Mouse (Mus musculus) heart, adult 2 months (tissue): Measurements from ENCODE around the gene Ctsk. TPM values are rescaled to one million over a fixed set of nuclear protein-coding genes. Genes with fewer than 3 reads are reported as not detected.

Experiments used
- DNase-seq, 2 experiments: peaks; one replicate each; pipeline ENCODE4 v3.0.0; 2021
- H3K27ac ChIP-seq: fragments of 200-600 bp; 2 replicates; pipeline ENCODE4 v1.8.1; 2022
- H3K27me3 ChIP-seq: fragments of 200-500 bp; 2 replicates; pipeline ENCODE4 v1.6.1; 2012; ENCODE audit warnings: mild to moderate bottlenecking, low read length, inconsistent platforms, mixed read lengths; ENCODE audit not compliant: control insufficient read depth, insufficient read depth
- H3K36me3 ChIP-seq: fragments of 200-500 bp; 2 replicates; pipeline ENCODE4 v1.6.1; 2012; ENCODE audit warnings: low read length, inconsistent platforms; ENCODE audit not compliant: control insufficient read depth, insufficient read depth
- H3K4me1 ChIP-seq: fragments of 200-500 bp; 2 replicates; pipeline ENCODE4 v1.6.1; 2011; ENCODE audit warnings: low read length; ENCODE audit not compliant: control insufficient read depth, insufficient read depth
- H3K4me3 ChIP-seq: fragments of 200-600 bp; 2 replicates; pipeline ENCODE4 v1.8.1; 2022
- H3K79me2 ChIP-seq: fragments of 200-500 bp; replicated peaks from 2 replicates; pipeline ENCODE4 v1.6.1; 2012; ENCODE audit warnings: mild to moderate bottlenecking, inconsistent platforms, low read length, moderate library complexity, mixed read lengths; ENCODE audit not compliant: control insufficient read depth, insufficient read depth
- H3K9ac ChIP-seq: fragments of 200-500 bp; 2 replicates; pipeline ENCODE4 v1.6.1; 2012; ENCODE audit warnings: low read depth, mild to moderate bottlenecking, control low read depth, inconsistent platforms, low read length, mixed read lengths
- CTCF ChIP-seq: fragments of 200-600 bp; IDR thresholded peaks from 2 replicates; pipeline ENCODE4 v1.8.1; 2022; ENCODE audit warnings: antibody characterized with exemption, mild to moderate bottlenecking, moderate library complexity
- EP300 ChIP-seq: fragments of 200-500 bp; IDR thresholded peaks from 2 replicates; pipeline ENCODE4 v1.6.1; 2011; ENCODE audit warnings: low read depth, low read length, control low read depth; ENCODE audit not compliant: insufficient read depth
- POLR2A ChIP-seq: fragments of 200-500 bp; IDR thresholded peaks from 2 replicates; pipeline ENCODE4 v1.6.1; 2011; ENCODE audit warnings: mild to moderate bottlenecking, low read depth, low read length, control low read depth; ENCODE audit not compliant: insufficient read depth
- WGBS: fragments of 180-500 bp; shearing (Covaris S2); methylation state at CpG from one replicate; pipeline ENCODE4 v1.1.7; 2018; 5-methylcytosine and 5-hydroxymethylcytosine counted together
- intact Hi-C: fragments of 180-260 bp; cut with DNase I; formaldehyde crosslinking; loops from one replicate; pipeline ENCODE4 v1.15.1; 2025
- polyA plus RNA-seq: library from polyadenylated mRNA; depleted of rRNA; stranded (reverse); fragments of >200 nt; gene quantifications from 2 replicates; pipeline ENCODE4 v1.2.3, GENCODE M21; 2012
- total RNA-seq, 2 experiments: library from RNA; stranded (reverse); gene quantifications; 2 replicates each; pipeline ENCODE4 v1.2.3; 2021

The Ctsk gene
- total and polyA plus RNA-seq, 3 experiments: 5.4 to 8.7 (median 7.4) TPM

DNA sequence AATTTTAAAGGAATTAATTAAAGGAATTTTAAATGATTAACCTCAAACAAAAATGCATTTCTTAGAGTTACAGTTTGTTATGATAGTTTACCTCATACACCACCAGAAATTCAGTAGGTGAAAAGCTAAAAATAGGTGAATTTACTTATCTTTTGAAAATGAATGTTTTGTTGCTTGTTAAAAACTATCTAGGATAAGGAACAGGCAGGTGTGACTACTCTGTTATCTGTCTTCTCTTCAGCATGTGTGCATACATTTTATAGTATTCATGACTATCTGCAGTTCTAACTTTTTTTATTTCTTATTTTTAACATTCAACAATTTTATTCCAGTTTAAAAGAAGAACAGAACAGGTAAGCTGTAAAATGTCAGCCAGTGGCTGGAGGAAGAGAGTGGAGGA lies 35.2 kb upstream of the Ctsk start:
- H3K79me2 ChIP-seq: no peaks in the 10 kb centered on the region
- intact Hi-C loops: no loop called here
- no peak for TF ChIP-seq CTCF
- no peak for TF ChIP-seq EP300
- no peak for TF ChIP-seq POLR2A
- H3K27ac ChIP-seq: no peak overlapping the region
- peaks cover 2% of the 10 kb centered on the region; the same call in 1 of the 2 replicates for H3K36me3 ChIP-seq
- no peak for DNase-seq
- no peaks in the 10 kb centered on the region for H3K27me3 ChIP-seq
- no peak overlapping the region for H3K9ac ChIP-seq
- H3K4me3 ChIP-seq: no peak overlapping the region
- H3K4me1 ChIP-seq: peaks cover 2% of the 10 kb centered on the region; the same call in 1 of the 2 replicates

DNA sequence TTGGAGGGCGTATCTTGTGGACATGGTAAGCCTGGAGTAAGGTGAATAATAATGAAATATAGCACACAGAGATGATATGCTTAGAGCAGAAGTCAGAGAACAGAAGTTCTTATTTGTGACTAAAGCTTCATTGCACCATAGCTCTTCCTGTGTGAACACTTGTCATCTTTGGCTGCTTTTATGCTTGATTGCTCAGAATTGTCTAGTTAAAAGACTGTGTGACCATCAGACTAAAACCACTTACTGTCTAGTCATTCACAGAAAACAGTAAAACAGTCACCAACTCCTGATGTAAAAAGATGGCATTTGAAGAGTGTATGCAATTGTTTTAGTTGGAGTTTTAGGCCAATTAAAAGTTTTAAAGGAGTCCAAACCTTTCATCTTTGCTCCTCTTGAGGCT lies 20.1 kb upstream of the Ctsk start:
- WGBS: 97% methylated on average over 1 of the region's 1 CpGs
- intact Hi-C loops: no loop called here
- H3K9ac ChIP-seq: no peak overlapping the region
- no peaks in the 10 kb centered on the region for H3K79me2 ChIP-seq
- no peaks in the 10 kb centered on the region for H3K4me1 ChIP-seq
- no peak overlapping the region for H3K4me3 ChIP-seq
- no peak for DNase-seq
- TF ChIP-seq CTCF: no peak
- no peak for TF ChIP-seq EP300
- no peak for TF ChIP-seq POLR2A
- no peaks in the 10 kb centered on the region for H3K27me3 ChIP-seq
- H3K27ac ChIP-seq: no peak overlapping the region
- H3K36me3 ChIP-seq: no peaks in the 10 kb centered on the region; the same call in 1 of the 2 replicates

DNA sequence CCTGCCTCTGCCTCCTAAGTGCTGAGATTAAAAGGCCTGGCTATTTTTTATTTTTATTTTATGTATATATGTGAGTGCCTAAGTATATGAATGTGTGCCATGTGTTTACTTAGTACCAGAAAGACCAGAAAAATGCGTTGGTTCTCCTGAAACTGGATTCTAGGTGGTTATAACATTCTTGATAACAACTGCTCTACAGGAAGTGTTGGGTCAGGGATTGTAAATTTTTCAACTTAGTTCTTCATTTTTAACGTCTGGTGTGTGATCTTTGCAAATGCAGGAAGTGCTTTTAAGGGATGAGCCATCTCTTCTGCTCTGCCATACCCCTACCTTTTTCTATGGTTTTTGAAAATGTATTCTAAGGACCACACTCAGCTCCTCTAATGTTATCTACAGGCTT lies 12.6 kb upstream of the Ctsk start:
- H3K27ac ChIP-seq: no peak overlapping the region
- 50% methylated on average over 2 of the region's 2 CpGs for WGBS
- H3K79me2 ChIP-seq: no peaks in the 10 kb centered on the region
- H3K4me1 ChIP-seq: no peaks in the 10 kb centered on the region
- no peaks in the 10 kb centered on the region for H3K27me3 ChIP-seq
- H3K4me3 ChIP-seq: no peak overlapping the region
- no peak for DNase-seq
- no peaks in the 10 kb centered on the region for H3K36me3 ChIP-seq
- H3K9ac ChIP-seq: no peak overlapping the region
- TF ChIP-seq POLR2A (no peak), EP300 (no peak), CTCF (no peak)
- intact Hi-C loops: no loop called here

DNA sequence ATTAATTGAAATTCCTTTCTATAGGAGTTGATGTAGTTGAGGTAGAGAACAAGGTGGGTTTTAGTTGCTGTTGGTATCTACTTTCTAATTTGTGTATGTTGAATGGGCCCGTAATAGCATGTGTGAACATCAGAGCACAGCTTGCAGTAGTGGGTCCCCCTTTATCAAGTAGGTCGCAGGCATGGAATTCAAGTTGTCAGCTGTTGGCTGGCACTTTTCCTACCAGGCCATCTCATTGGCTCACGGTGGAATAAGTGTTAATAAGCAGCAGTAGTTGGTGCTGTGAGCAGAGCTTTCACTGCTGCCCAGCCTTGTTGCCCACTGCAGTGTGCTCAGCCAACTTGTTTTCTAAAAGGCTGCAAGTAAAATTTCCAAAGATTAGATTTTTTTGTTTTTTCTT lies 10.4 kb upstream of the Ctsk start:
- Histone ChIP-seq H3K4me1 (no peaks in the 10 kb centered on the region), H3K36me3 (no peaks in the 10 kb centered on the region; the same call in 1 of the 2 replicates), H3K9ac (no peak overlapping the region), H3K4me3 (no peak overlapping the region), H3K79me2 (no peaks in the 10 kb centered on the region), H3K27me3 (no peaks in the 10 kb centered on the region), H3K27ac (no peak overlapping the region)
- DNase-seq: no peak
- intact Hi-C loops: no loop called here
- no peak for TF ChIP-seq CTCF
- TF ChIP-seq EP300: no peak
- no peak for TF ChIP-seq POLR2A
- WGBS: 57% methylated on average over 3 of the region's 3 CpGs

DNA sequence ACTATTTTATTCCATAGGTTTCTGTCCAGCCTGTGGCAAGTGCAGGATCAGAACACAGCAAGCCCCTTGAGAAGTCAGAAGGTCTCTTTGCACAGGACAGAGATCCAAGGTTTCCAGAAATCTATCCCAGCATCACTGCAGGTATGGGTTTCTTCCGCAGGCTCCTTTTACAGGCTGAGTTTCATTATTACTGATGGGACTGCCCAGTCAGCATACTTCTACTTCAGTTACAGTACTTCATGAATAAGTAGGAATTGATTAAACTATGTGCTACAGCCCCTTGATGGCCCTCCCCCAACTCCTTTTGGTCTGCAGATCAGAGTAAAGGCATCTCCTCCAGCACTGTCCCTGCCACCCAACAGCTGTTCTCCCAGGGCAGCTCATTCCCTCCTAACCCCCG lies 8.8 kb upstream of the Ctsk start:
- intact Hi-C loops: no loop called here
- no peaks in the 10 kb centered on the region for H3K79me2 ChIP-seq
- no peak overlapping the region for H3K4me3 ChIP-seq
- no peak overlapping the region for H3K27ac ChIP-seq
- no peak for DNase-seq
- no peak overlapping the region for H3K9ac ChIP-seq
- H3K36me3 ChIP-seq: peaks cover 2% of the 10 kb centered on the region
- H3K27me3 ChIP-seq: no peaks in the 10 kb centered on the region
- no peaks in the 10 kb centered on the region for H3K4me1 ChIP-seq
- TF ChIP-seq POLR2A: no peak
- TF ChIP-seq EP300: no peak
- TF ChIP-seq CTCF: no peak
- WGBS: 95% methylated on average over 2 of the region's 2 CpGs

DNA sequence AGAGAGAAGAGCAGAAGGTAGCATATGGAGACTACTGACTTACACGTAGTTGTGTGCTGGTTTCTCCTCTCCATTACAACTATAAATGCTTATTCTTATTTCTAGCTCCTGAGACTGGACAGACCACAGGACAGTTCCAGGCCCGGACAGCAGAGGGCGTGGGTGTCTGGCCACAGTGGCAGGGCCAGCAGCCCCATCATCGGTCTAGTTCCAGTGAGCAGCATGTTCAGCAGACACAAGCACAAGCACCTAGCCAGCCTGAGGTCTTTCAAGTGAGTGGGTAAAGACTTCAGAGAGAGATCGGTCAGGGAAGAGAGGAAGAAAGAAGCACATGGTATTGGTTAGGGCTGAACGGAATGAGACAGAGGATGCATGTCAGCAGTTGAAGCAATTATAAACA lies 4.7 kb upstream of the Ctsk start:
- Histone ChIP-seq H3K79me2 (no peaks in the 10 kb centered on the region), H3K4me3 (no peak overlapping the region), H3K27me3 (no peaks in the 10 kb centered on the region), H3K36me3 (peaks cover 4% of the 10 kb centered on the region), H3K4me1 (peaks cover 2% of the 10 kb centered on the region), H3K27ac (no peak overlapping the region), H3K9ac (no peak overlapping the region)
- peak; percentile 39 to 70 for DNase-seq
- WGBS: 69% methylated on average over 6 of the region's 6 CpGs
- intact Hi-C loops: no loop called here
- TF ChIP-seq POLR2A: no peak
- no peak for TF ChIP-seq EP300
- TF ChIP-seq CTCF: peak; percentile 76
